Mouse (Mus musculus): ENCODE results near the gene Cpeb1. TPM values are rescaled to one million over a fixed set of nuclear protein-coding genes. Genes with fewer than 3 reads are reported as not detected.

Gene Cpeb1
- total and polyA plus RNA-seq, 3 experiments, result 13.0 to 26.1 (median 13.6) TPM

DNA sequence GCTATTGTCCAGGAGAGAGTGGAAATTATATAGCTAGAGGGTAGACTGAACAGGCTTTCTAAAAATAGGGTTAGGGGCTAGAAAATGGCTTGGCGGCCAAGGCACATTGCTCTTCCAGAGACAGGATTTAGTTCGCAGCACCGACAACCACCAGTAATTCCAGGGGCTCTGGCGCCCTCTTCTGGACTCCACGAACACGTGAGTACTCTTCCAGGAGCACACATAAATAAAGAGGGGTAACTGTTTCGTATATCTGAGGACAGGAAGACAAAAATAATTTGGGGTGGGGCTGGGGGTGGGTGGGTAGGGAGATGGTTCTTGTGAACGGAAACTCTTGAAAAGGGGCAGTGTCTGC is 118.9 kb downstream of the Cpeb1 start:
- Histone ChIP-seq H3K27me3 (ENCODE audit: control insufficient read depth, insufficient read depth, low read length) (no peaks in the 10 kb centered on the region), H3K27ac (peak overlapping the region; percentile 61), H3K9ac (ENCODE audit: low read depth, low read length) (no peak overlapping the region), H3K4me3 (no peak overlapping the region), H3K79me2 (replicated peaks; ENCODE audit: control insufficient read depth, insufficient read depth, low read length) (no peaks in the 10 kb centered on the region), H3K36me3 (ENCODE audit: control insufficient read depth, insufficient read depth, low read length) (no peaks in the 10 kb centered on the region), H3K4me1 (ENCODE audit: control insufficient read depth, insufficient read depth, low read length) (no peaks in the 10 kb centered on the region)
- DNase-seq, result peak; percentile 55 to 69
- intact Hi-C loops (cut with DNase I), result loop anchor here (1.0 kb wide), 3 partner anchors 127 to 174 kb away; no protein-coding TSS in a partner anchor
- no peak for TF ChIP-seq POLR2A (IDR thresholded peaks at IDR 0.05; ENCODE audit: insufficient read depth, low read depth, low read length)
- peak; percentile 74 for TF ChIP-seq CTCF (IDR thresholded peaks at IDR 0.05)
- no peak for TF ChIP-seq EP300 (IDR thresholded peaks at IDR 0.05; ENCODE audit: insufficient read depth, low read depth, low read length)
- 27% methylated on average over 8 of the region's 8 CpGs for WGBS

DNA sequence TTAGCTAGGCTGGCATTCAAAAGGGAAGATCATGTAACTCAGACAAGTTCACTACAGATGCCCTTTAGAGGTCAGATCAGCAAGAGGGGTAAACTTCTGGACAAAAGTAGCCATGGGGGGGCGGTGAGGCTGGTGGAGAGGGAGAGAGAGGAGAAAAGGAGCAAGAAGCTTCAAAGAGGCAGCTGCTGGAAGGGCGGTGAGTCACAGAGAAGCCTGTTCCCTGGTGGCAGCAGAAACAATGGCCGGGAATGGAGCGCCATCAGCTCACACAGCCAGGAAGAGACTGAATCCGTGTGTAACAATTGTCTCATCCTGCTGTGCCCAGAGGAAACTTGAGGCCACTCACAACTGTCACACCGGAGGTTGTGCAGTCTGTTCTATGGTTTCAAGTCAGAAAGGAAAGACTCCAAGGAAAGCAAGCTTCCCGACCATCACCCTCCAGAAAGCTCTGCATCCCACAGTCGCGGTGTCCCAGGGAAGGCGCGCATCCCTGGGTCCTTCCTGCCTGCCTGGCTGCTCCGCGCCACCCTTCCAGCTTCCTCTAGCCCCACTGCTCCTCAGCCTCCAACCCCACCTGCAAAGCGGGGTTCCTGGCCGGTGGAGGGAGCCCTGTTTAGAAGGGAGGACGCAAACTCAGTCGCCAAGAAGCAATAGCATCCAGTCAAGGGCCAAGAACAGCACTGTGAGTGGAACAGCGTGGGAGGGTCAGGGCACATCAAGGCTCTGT is 119.4 kb downstream of the Cpeb1 start:
- Histone ChIP-seq H3K4me3 (no peak overlapping the region), H3K9ac (ENCODE audit: low read depth, low read length) (0 out of 2 replicates have a peak overlapping the region, but pooled peaks have one; percentile 18), H3K36me3 (ENCODE audit: control insufficient read depth, insufficient read depth, low read length) (no peaks in the 10 kb centered on the region), H3K27ac (peak overlapping the region; percentile 61), H3K27me3 (ENCODE audit: control insufficient read depth, insufficient read depth, low read length) (no peaks in the 10 kb centered on the region), H3K4me1 (ENCODE audit: control insufficient read depth, insufficient read depth, low read length) (no peaks in the 10 kb centered on the region), H3K79me2 (replicated peaks; ENCODE audit: control insufficient read depth, insufficient read depth, low read length) (no peaks in the 10 kb centered on the region)
- 51% methylated on average over 18 of the region's 18 CpGs for WGBS
- intact Hi-C loops (cut with DNase I), result loop anchor here (1.0 kb wide), 3 partner anchors 127 to 174 kb away; no protein-coding TSS in a partner anchor
- DNase-seq, result peak in 1 of 2 experiments; percentile 48
- TF ChIP-seq CTCF (IDR thresholded peaks at IDR 0.05), result peak; percentile 34
- TF ChIP-seq EP300 (IDR thresholded peaks at IDR 0.05; ENCODE audit: insufficient read depth, low read depth, low read length), result peak; percentile 42; the same call in 1 of the 2 replicates
- TF ChIP-seq POLR2A (IDR thresholded peaks at IDR 0.05; ENCODE audit: insufficient read depth, low read depth, low read length), result no peak

DNA sequence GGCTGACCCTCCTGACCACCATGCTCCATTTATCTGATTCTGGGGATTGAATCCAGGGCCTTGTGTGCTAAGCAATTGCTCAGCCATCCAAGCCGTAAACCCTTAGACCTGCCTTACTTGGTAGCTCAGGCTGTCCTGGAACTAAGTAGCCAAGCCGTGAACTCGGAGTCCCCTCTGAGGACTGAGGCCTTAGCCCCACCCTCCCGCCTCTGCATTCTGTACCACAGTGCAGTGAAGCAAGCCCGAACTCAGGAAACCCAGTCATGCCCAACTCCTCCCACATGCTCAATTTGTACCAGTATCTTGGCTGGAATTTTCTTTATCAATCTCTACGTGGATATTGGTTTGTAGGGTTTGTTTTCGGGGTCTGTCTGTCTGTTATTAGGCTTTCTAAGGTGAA is 123.4 kb downstream of the Cpeb1 start:
- Histone ChIP-seq H3K27ac (no peak overlapping the region), H3K27me3 (ENCODE audit: control insufficient read depth, insufficient read depth, low read length) (no peaks in the 10 kb centered on the region), H3K79me2 (replicated peaks; ENCODE audit: control insufficient read depth, insufficient read depth, low read length) (no peaks in the 10 kb centered on the region), H3K4me3 (no peak overlapping the region), H3K4me1 (ENCODE audit: control insufficient read depth, insufficient read depth, low read length) (no peaks in the 10 kb centered on the region), H3K36me3 (ENCODE audit: control insufficient read depth, insufficient read depth, low read length) (no peaks in the 10 kb centered on the region), H3K9ac (ENCODE audit: low read depth, low read length) (no peak overlapping the region)
- WGBS, result 76% methylated on average over 7 of the region's 7 CpGs
- TF ChIP-seq POLR2A (IDR thresholded peaks at IDR 0.05; ENCODE audit: insufficient read depth, low read depth, low read length), result no peak
- TF ChIP-seq CTCF (IDR thresholded peaks at IDR 0.05), result no peak
- no peak for TF ChIP-seq EP300 (IDR thresholded peaks at IDR 0.05; ENCODE audit: insufficient read depth, low read depth, low read length)
- intact Hi-C loops (cut with DNase I), result no loop called here
- no peak for DNase-seq

DNA sequence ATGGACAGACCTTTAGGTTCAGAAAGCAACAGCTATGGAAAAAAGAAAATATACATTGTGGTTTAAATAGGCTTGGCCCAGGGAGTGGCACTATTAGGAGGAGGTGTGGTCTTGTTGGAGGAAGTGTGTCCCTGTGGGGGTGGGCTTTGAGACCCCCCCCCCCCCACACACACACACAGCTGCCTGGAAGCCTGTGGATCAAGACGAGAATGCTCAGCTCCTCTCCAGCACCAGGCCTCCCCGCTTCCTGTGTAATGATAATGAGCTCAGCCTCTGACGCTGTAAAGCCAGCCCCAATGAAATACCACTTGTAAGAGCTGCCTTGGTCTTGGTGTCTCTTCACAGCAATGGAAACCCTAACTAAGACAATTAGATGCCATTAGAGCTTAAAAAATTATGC is 124.5 kb downstream of the Cpeb1 start:
- TF ChIP-seq CTCF (IDR thresholded peaks at IDR 0.05), result no peak
- TF ChIP-seq POLR2A (IDR thresholded peaks at IDR 0.05; ENCODE audit: insufficient read depth, low read depth, low read length), result no peak
- no peak for TF ChIP-seq EP300 (IDR thresholded peaks at IDR 0.05; ENCODE audit: insufficient read depth, low read depth, low read length)
- no peaks in the 10 kb centered on the region for H3K4me1 ChIP-seq (ENCODE audit: control insufficient read depth, insufficient read depth, low read length)
- no peaks in the 10 kb centered on the region for H3K79me2 ChIP-seq (replicated peaks; ENCODE audit: control insufficient read depth, insufficient read depth, low read length)
- intact Hi-C loops (cut with DNase I), result no loop called here
- no peak overlapping the region for H3K27ac ChIP-seq
- no peak overlapping the region for H3K9ac ChIP-seq (ENCODE audit: low read depth, low read length)
- no peaks in the 10 kb centered on the region for H3K36me3 ChIP-seq (ENCODE audit: control insufficient read depth, insufficient read depth, low read length)
- no peaks in the 10 kb centered on the region for H3K27me3 ChIP-seq (ENCODE audit: control insufficient read depth, insufficient read depth, low read length)
- DNase-seq, result no peak
- no peak overlapping the region for H3K4me3 ChIP-seq
- 41% methylated on average over 3 of the region's 3 CpGs for WGBS

DNA sequence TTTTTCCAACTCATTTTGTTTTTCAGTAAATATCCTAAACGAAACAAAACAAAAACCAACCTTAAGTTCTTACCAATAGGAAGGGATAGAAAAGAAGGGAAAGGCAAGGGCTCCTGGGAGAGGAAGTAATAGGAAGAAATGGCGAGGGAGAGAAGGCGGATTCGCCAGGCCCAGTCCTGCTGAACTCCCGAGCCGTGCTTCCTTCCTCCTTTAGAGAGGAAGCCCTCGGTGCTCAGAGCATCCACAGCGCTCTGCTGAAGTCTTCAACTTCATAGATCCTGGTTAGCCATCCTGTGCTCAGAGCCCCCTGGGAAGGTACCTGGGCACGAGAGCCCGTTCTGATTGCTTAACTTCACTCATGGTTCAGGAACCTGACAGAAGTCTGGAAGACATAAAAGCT is 127.6 kb downstream of the Cpeb1 start:
- 59% methylated on average over 10 of the region's 10 CpGs for WGBS
- Histone ChIP-seq H3K4me1 (ENCODE audit: control insufficient read depth, insufficient read depth, low read length) (no peaks in the 10 kb centered on the region), H3K27ac (no peak overlapping the region), H3K4me3 (no peak overlapping the region), H3K9ac (ENCODE audit: low read depth, low read length) (no peak overlapping the region), H3K27me3 (ENCODE audit: control insufficient read depth, insufficient read depth, low read length) (no peaks in the 10 kb centered on the region), H3K36me3 (ENCODE audit: control insufficient read depth, insufficient read depth, low read length) (no peaks in the 10 kb centered on the region), H3K79me2 (replicated peaks; ENCODE audit: control insufficient read depth, insufficient read depth, low read length) (no peaks in the 10 kb centered on the region)
- DNase-seq, result no peak
- intact Hi-C loops (cut with DNase I), result no loop called here
- TF ChIP-seq POLR2A (IDR thresholded peaks at IDR 0.05; ENCODE audit: insufficient read depth, low read depth, low read length) (no peak), EP300 (IDR thresholded peaks at IDR 0.05; ENCODE audit: insufficient read depth, low read depth, low read length) (no peak), CTCF (IDR thresholded peaks at IDR 0.05) (no peak)

DNA sequence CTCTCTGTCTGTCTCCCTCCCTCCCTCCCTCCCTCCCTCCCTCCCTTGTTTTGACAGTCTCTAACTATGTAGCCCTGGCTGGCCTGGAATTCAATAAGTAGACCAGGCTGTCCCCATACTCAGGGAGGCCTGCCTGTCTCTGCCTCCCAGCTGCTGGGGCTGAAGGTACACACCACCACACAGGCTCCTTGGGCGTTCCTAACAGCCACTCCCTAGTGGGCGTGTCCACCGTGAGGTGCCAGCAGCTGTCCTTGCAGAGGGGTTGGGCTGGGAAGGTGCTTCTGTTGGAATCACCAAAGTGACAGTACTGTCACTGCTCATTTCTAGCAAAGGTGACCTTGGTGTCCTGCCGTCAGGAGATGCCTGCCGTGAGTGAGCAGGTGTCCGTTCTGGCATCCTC is 128.4 kb downstream of the Cpeb1 start:
- H3K4me1 ChIP-seq (ENCODE audit: control insufficient read depth, insufficient read depth, low read length), result no peaks in the 10 kb centered on the region
- no peaks in the 10 kb centered on the region for H3K79me2 ChIP-seq (replicated peaks; ENCODE audit: control insufficient read depth, insufficient read depth, low read length)
- TF ChIP-seq POLR2A (IDR thresholded peaks at IDR 0.05; ENCODE audit: insufficient read depth, low read depth, low read length) (no peak), EP300 (IDR thresholded peaks at IDR 0.05; ENCODE audit: insufficient read depth, low read depth, low read length) (no peak), CTCF (IDR thresholded peaks at IDR 0.05) (no peak)
- H3K27ac ChIP-seq, result no peak overlapping the region
- H3K4me3 ChIP-seq, result no peak overlapping the region
- 78% methylated on average over 6 of the region's 6 CpGs for WGBS
- intact Hi-C loops (cut with DNase I), result no loop called here
- DNase-seq, result no peak
- H3K36me3 ChIP-seq (ENCODE audit: control insufficient read depth, insufficient read depth, low read length), result no peaks in the 10 kb centered on the region
- no peaks in the 10 kb centered on the region for H3K27me3 ChIP-seq (ENCODE audit: control insufficient read depth, insufficient read depth, low read length)
- H3K9ac ChIP-seq (ENCODE audit: low read depth, low read length), result no peak overlapping the region

Measured in heart, adult 2 months (tissue).